Mouse (Mus musculus): ENCODE measurements around the gene Stat5b. TPM values are rescaled to one million over a fixed set of nuclear protein-coding genes. Genes with fewer than 3 reads are reported as not detected.

Stat5b gene
- total and polyA plus RNA-seq, 3 experiments: 29.3 to 37.0 (median 32.3) TPM

GRCm38 (mm10) chr11:100896078-100896477 is 45.6 kb upstream of the Stat5b start:
- Histone ChIP-seq H3K27me3 (ENCODE audit: control insufficient read depth in 1 of 2, insufficient read depth in 2 of 2, low read length in 2 of 2) (no peaks in the 10 kb centered on the region), H3K27ac (ENCODE audit: control insufficient read depth, low read depth, low read length) (no peak overlapping the region), H3K4me3 (ENCODE audit: control insufficient read depth in 1 of 2, insufficient read depth in 1 of 2, low read depth in 2 of 2, low read length in 2 of 2) (no peak overlapping the region), H3K9me3 (replicated peaks; ENCODE audit: insufficient read depth, low read length) (no peaks in the 10 kb centered on the region), H3K9ac (ENCODE audit: control insufficient read depth, low read depth, low read length, poor library complexity, severe bottlenecking) (no peak overlapping the region), H3K36me3 (ENCODE audit: control insufficient read depth in 1 of 2, insufficient read depth in 2 of 2, low read length in 2 of 2) (peaks cover 4 to 34% of the 10 kb centered on the region in 2 experiments), H3K4me1 (ENCODE audit: control insufficient read depth in 1 of 2, insufficient read depth in 2 of 2, low read length in 2 of 2) (peaks cover 24 to 38% of the 10 kb centered on the region in 2 experiments), H3K79me2 (ENCODE audit: control insufficient read depth, insufficient read depth, low read length, poor library complexity) (no peaks in the 10 kb centered on the region)
- TF ChIP-seq POLR2AphosphoS2 (IDR thresholded peaks at IDR 0.05; ENCODE audit: low read length) (no peak), MAX (IDR thresholded peaks at IDR 0.05; ENCODE audit: low read length) (no peak), ELF1 (IDR thresholded peaks at IDR 0.05; ENCODE audit: low read depth, low read length) (no peak), HCFC1 (IDR thresholded peaks at IDR 0.05; ENCODE audit: low read depth, low read length) (no peak), UBTF (IDR thresholded peaks at IDR 0.05; ENCODE audit: borderline replicate concordance, insufficient read depth, low read depth, low read length) (no peak), GABPA (IDR thresholded peaks at IDR 0.05; ENCODE audit: low read depth, low read length) (no peak), SIN3A (IDR thresholded peaks at IDR 0.05; ENCODE audit: low read length) (no peak), CHD2 (IDR thresholded peaks at IDR 0.05; ENCODE audit: low read length) (no peak), TAL1 (IDR thresholded peaks at IDR 0.05; ENCODE audit: low read length) (no peak), E2F4 (IDR thresholded peaks at IDR 0.05; ENCODE audit: borderline replicate concordance, low read depth, low read length) (no peak)
- no peak for DNase-seq (ENCODE audit: low read depth, low spot score)

DNA sequence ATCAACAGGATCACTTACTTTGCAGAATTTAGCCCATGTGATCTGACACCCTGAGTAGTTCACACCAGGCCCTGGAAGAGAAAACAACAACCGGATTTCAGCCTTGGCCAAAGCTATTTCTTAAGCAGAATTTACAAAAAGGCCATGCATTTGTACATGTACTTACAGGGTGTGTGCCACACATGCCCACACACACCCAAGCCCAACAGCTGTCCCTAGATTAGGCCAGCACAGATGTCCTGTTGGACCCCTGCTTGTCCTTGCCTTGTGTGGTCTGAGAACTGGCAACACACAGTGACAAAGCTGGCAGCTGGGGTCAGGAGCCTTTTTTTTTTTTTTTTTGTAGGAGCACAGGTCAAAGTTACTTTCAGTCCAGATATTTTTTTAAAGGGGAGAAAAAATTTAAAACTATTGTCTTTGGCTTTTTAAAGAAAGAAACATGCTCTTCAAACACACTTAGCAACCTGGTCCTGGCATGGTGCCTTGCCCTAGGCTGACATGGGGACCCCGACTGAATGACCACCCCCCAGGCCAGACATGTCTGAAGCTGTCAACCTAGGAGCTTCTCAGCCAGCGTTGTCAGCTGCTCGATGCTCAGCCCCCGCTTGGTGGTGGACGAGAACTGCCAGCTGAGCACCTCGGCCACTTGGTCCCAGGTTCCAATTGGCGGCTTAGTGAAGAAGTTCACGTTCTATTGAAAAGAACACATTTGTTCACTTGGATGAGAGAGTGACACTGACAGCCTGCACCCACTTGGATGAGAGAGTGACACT is 43.8 kb upstream of the Stat5b start:
- peak overlapping the region; percentile 5; the same call in 1 of the 2 replicates for H3K9ac ChIP-seq (ENCODE audit: control insufficient read depth, low read depth, low read length, poor library complexity, severe bottlenecking)
- TF ChIP-seq ZNF384 (IDR thresholded peaks at IDR 0.05; ENCODE audit: low read depth, low read length) (peak; percentile 40; the same call in 1 of the 2 replicates), UBTF (IDR thresholded peaks at IDR 0.05; ENCODE audit: borderline replicate concordance, insufficient read depth, low read depth, low read length) (no peak), ETS1 (IDR thresholded peaks at IDR 0.05; ENCODE audit: low read depth, low read length) (no peak), TBP (IDR thresholded peaks at IDR 0.05; ENCODE audit: low read depth, low read length) (no peak), ZMIZ1 (IDR thresholded peaks at IDR 0.05; ENCODE audit: low read depth, low read length) (no peak)
- no peaks in the 10 kb centered on the region for H3K79me2 ChIP-seq (ENCODE audit: control insufficient read depth, insufficient read depth, low read length, poor library complexity)
- no peak for DNase-seq (ENCODE audit: low read depth, low spot score)
- H3K4me3 ChIP-seq (ENCODE audit: control insufficient read depth in 1 of 2, insufficient read depth in 1 of 2, low read depth in 2 of 2, low read length in 2 of 2): no peak overlapping the region
- no peaks in the 10 kb centered on the region for H3K9me3 ChIP-seq (replicated peaks; ENCODE audit: insufficient read depth, low read length)
- peak overlapping the region; percentile 10; the same call in 1 of the 2 replicates for H3K27ac ChIP-seq (ENCODE audit: control insufficient read depth, low read depth, low read length)
- H3K4me1 ChIP-seq (ENCODE audit: control insufficient read depth in 1 of 2, insufficient read depth in 2 of 2, low read length in 2 of 2): peaks cover 32 to 52% of the 10 kb centered on the region in 2 experiments
- no peaks in the 10 kb centered on the region for H3K27me3 ChIP-seq (ENCODE audit: control insufficient read depth in 1 of 2, insufficient read depth in 2 of 2, low read length in 2 of 2)
- peaks cover 4 to 47% of the 10 kb centered on the region in 2 experiments; a peak in 3 of 4 replicates for H3K36me3 ChIP-seq (ENCODE audit: control insufficient read depth in 1 of 2, insufficient read depth in 2 of 2, low read length in 2 of 2)

Data from MEL (cell line).